Mouse (Mus musculus): ENCODE data around the gene Slc44a5. TPM values are rescaled to one million over a fixed set of nuclear protein-coding genes. Genes with fewer than 3 reads are reported as not detected.
A peak's percentile ranks its signal among the peaks of the same experiment; 100 is the strongest.

The Slc44a5 gene
- polyA plus RNA-seq, 1 experiment from 2014 or later, result 0.58 TPM

GRCm38 (mm10) chr3:154179423-154179920 is 206.2 kb downstream of the Slc44a5 start:
- peaks cover 3% of the 10 kb centered on the region; the same call in 1 of the 2 replicates for H3K4me1 ChIP-seq
- H3K27ac ChIP-seq, result no peak overlapping the region
- ATAC-seq (replicated peaks; ENCODE audit: low FRiP score), result no peak
- no peak overlapping the region for H3K9ac ChIP-seq
- no peak overlapping the region for H3K4me3 ChIP-seq (replicated peaks)
- WGBS, result 89% methylated on average over 2 of the region's 3 CpGs
- no peaks in the 10 kb centered on the region for H3K9me3 ChIP-seq (replicated peaks)
- no peaks in the 10 kb centered on the region for H3K36me3 ChIP-seq
- no peaks in the 10 kb centered on the region for H3K27me3 ChIP-seq
- no peak overlapping the region for H3K4me2 ChIP-seq

- Histone ChIP-seq H3K9me3 (replicated peaks) (no peaks in the 10 kb centered on the region), H3K4me3 (replicated peaks) (no peak overlapping the region), H3K4me2 (no peak overlapping the region), H3K4me1 (no peaks in the 10 kb centered on the region), H3K9ac (no peak overlapping the region), H3K27ac (no peak overlapping the region), H3K36me3 (no peaks in the 10 kb centered on the region), H3K27me3 (no peaks in the 10 kb centered on the region)
- 92% methylated on average over 7 of the region's 7 CpGs for WGBS
- no peak for ATAC-seq (replicated peaks; ENCODE audit: low FRiP score)
Observed at GRCm38 (mm10) chr3:154182987-154183386, 209.8 kb downstream of the Slc44a5 start.

- Histone ChIP-seq H3K9me3 (replicated peaks) (no peaks in the 10 kb centered on the region), H3K4me2 (no peak overlapping the region), H3K4me1 (no peaks in the 10 kb centered on the region), H3K4me3 (replicated peaks) (no peak overlapping the region), H3K9ac (no peak overlapping the region), H3K27ac (no peak overlapping the region), H3K36me3 (no peaks in the 10 kb centered on the region), H3K27me3 (no peaks in the 10 kb centered on the region)
- 85% methylated on average over 9 of the region's 9 CpGs for WGBS
- ATAC-seq (replicated peaks; ENCODE audit: low FRiP score), result no peak
Observed at GRCm38 (mm10) chr3:154183957-154184356, 210.7 kb downstream of the Slc44a5 start.

GRCm38 (mm10) chr3:154188668-154189067 is 215.4 kb downstream of the Slc44a5 start:
- Histone ChIP-seq H3K9ac (no peak overlapping the region), H3K27me3 (no peaks in the 10 kb centered on the region), H3K9me3 (replicated peaks) (no peaks in the 10 kb centered on the region), H3K27ac (no peak overlapping the region), H3K4me3 (replicated peaks) (no peak overlapping the region), H3K36me3 (no peaks in the 10 kb centered on the region), H3K4me2 (no peak overlapping the region), H3K4me1 (peaks cover 10% of the 10 kb centered on the region)
- no peak for ATAC-seq (replicated peaks; ENCODE audit: low FRiP score)
- WGBS, result 46% methylated on average over 9 of the region's 9 CpGs

GRCm38 (mm10) chr3:154192328-154193030 is 219.2 kb downstream of the Slc44a5 start:
- WGBS, result 7% methylated on average over 13 of the region's 14 CpGs
- H3K9ac ChIP-seq, result no peak overlapping the region
- peak; percentile 73 for ATAC-seq (replicated peaks; ENCODE audit: low FRiP score)
- H3K4me2 ChIP-seq, result 0 out of 2 replicates have a peak overlapping the region, but pooled peaks have one; percentile 5
- no peaks in the 10 kb centered on the region for H3K9me3 ChIP-seq (replicated peaks)
- no peaks in the 10 kb centered on the region for H3K27me3 ChIP-seq
- no peak overlapping the region for H3K4me3 ChIP-seq (replicated peaks)
- H3K4me1 ChIP-seq, result peaks cover 10% of the 10 kb centered on the region
- peak overlapping the region; percentile 45; the same call in 1 of the 2 replicates for H3K27ac ChIP-seq
- H3K36me3 ChIP-seq, result no peaks in the 10 kb centered on the region

GRCm38 (mm10) chr3:154193189-154193840 is 220.1 kb downstream of the Slc44a5 start:
- no peak overlapping the region for H3K9ac ChIP-seq
- H3K27ac ChIP-seq, result no peak overlapping the region
- no peaks in the 10 kb centered on the region for H3K9me3 ChIP-seq (replicated peaks)
- no peak overlapping the region for H3K4me3 ChIP-seq (replicated peaks)
- no peak overlapping the region for H3K4me2 ChIP-seq
- WGBS, result 62% methylated on average over 10 of the region's 10 CpGs
- no peaks in the 10 kb centered on the region for H3K27me3 ChIP-seq
- peaks cover 10% of the 10 kb centered on the region for H3K4me1 ChIP-seq
- H3K36me3 ChIP-seq, result no peaks in the 10 kb centered on the region
- ATAC-seq (replicated peaks; ENCODE audit: low FRiP score), result 0 out of 2 replicates have a peak, but pooled peaks have one; percentile 24

GRCm38 (mm10) chr3:154200422-154200828 is 227.2 kb downstream of the Slc44a5 start:
- Histone ChIP-seq H3K4me1 (no peaks in the 10 kb centered on the region), H3K9me3 (replicated peaks) (no peaks in the 10 kb centered on the region), H3K27me3 (no peaks in the 10 kb centered on the region), H3K27ac (no peak overlapping the region), H3K4me3 (replicated peaks) (no peak overlapping the region), H3K9ac (no peak overlapping the region), H3K4me2 (no peak overlapping the region), H3K36me3 (no peaks in the 10 kb centered on the region)
- 45% methylated on average over 8 of the region's 8 CpGs for WGBS
- ATAC-seq (replicated peaks; ENCODE audit: low FRiP score), result no peak

GRCm38 (mm10) chr3:154201796-154202195 is 228.6 kb downstream of the Slc44a5 start:
- H3K4me1 ChIP-seq, result no peaks in the 10 kb centered on the region
- H3K4me3 ChIP-seq (replicated peaks), result no peak overlapping the region

GRCm38 (mm10) chr3:154202383-154202782 is 229.1 kb downstream of the Slc44a5 start:
- Histone ChIP-seq H3K36me3 (no peaks in the 10 kb centered on the region), H3K4me1 (no peaks in the 10 kb centered on the region), H3K9ac (no peak overlapping the region), H3K4me2 (no peak overlapping the region), H3K27ac (no peak overlapping the region), H3K4me3 (replicated peaks) (no peak overlapping the region), H3K27me3 (no peaks in the 10 kb centered on the region), H3K9me3 (replicated peaks) (no peaks in the 10 kb centered on the region)
- 94% methylated on average over 13 of the region's 13 CpGs for WGBS
- no peak for ATAC-seq (replicated peaks; ENCODE audit: low FRiP score)

More at GRCm38 (mm10) chr3:154201796-154202195, 228.6 kb downstream of the Slc44a5 start:
- no peak overlapping the region for H3K27ac ChIP-seq
- 85% methylated on average over 12 of the region's 12 CpGs for WGBS
- no peak overlapping the region for H3K4me2 ChIP-seq
- ATAC-seq (replicated peaks; ENCODE audit: low FRiP score), result no peak
- H3K27me3 ChIP-seq, result no peaks in the 10 kb centered on the region
- H3K9me3 ChIP-seq (replicated peaks), result no peaks in the 10 kb centered on the region
- no peak overlapping the region for H3K9ac ChIP-seq
- no peaks in the 10 kb centered on the region for H3K36me3 ChIP-seq

- WGBS, result 90% methylated on average over 2 of the region's 2 CpGs
- ATAC-seq (replicated peaks; ENCODE audit: low FRiP score), result no peak
- H3K27me3 ChIP-seq, result no peaks in the 10 kb centered on the region
- H3K4me1 ChIP-seq, result peaks cover 20% of the 10 kb centered on the region
- H3K9ac ChIP-seq, result no peak overlapping the region
- no peak overlapping the region for H3K27ac ChIP-seq
- H3K4me2 ChIP-seq, result no peak overlapping the region
- H3K36me3 ChIP-seq, result no peaks in the 10 kb centered on the region
- no peaks in the 10 kb centered on the region for H3K9me3 ChIP-seq (replicated peaks)
- H3K4me3 ChIP-seq (replicated peaks), result no peak overlapping the region
Observed at GRCm38 (mm10) chr3:154208479-154208878, 235.2 kb downstream of the Slc44a5 start.

GRCm38 (mm10) chr3:154209201-154209754 is 236.0 kb downstream of the Slc44a5 start:
- H3K9ac ChIP-seq, result no peak overlapping the region
- H3K4me3 ChIP-seq (replicated peaks), result no peak overlapping the region
- no peaks in the 10 kb centered on the region for H3K36me3 ChIP-seq
- WGBS, result 23% methylated on average over 4 of the region's 4 CpGs
- no peak overlapping the region for H3K4me2 ChIP-seq
- peak; percentile 44; the same call in 1 of the 2 replicates for ATAC-seq (replicated peaks; ENCODE audit: low FRiP score)
- no peaks in the 10 kb centered on the region for H3K9me3 ChIP-seq (replicated peaks)
- peaks cover 20% of the 10 kb centered on the region for H3K4me1 ChIP-seq
- H3K27ac ChIP-seq, result no peak overlapping the region
- no peaks in the 10 kb centered on the region for H3K27me3 ChIP-seq

GRCm38 (mm10) chr3:154209776-154210430 is 236.7 kb downstream of the Slc44a5 start:
- WGBS, result 8% methylated on average over 4 of the region's 4 CpGs

More at GRCm38 (mm10) chr3:154209776-154210430, 236.7 kb downstream of the Slc44a5 start:
- H3K4me1 ChIP-seq, result peaks cover 20% of the 10 kb centered on the region
- ATAC-seq (replicated peaks; ENCODE audit: low FRiP score), result no peak
- no peaks in the 10 kb centered on the region for H3K27me3 ChIP-seq
- H3K27ac ChIP-seq, result no peak overlapping the region
- H3K4me2 ChIP-seq, result no peak overlapping the region
- H3K4me3 ChIP-seq (replicated peaks), result no peak overlapping the region
- no peaks in the 10 kb centered on the region for H3K9me3 ChIP-seq (replicated peaks)
- H3K9ac ChIP-seq, result no peak overlapping the region
- H3K36me3 ChIP-seq, result no peaks in the 10 kb centered on the region
